In the genomic region with DNA sequence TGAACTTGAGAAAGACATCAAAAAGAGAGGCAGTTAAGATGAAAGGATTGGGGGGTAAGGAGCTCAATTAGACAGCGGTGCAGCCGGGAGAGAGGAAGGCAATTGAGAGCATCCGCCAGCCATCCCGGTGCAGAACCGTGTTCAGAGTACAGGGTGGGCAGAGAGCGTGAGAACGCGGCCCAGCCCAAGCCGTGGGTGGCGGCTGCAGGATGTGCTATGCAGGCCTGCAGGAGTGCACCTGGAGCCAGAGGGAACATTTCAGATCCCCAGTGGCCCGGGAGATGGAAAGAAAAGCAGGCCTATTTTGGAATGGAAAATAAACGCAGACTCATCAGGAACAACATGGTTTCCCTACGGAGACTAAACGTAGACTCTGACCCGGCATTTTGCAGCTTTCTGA, we compare ENCODE assay signal across 29 mouse cellular contexts.
A peak's percentile ranks its signal among the peaks of the same experiment; 100 is the strongest.
DNase-seq lines count a peak whose midpoint lies in the region; TF ChIP-seq lines count a peak whose summit lies in the region.
"Had no signal": no experiment of that assay in that cellular context is flagged by ENCODE, and none has a peak within 500 bp of the region (broad histone marks: within the 10 kb centered on the region; RNA-seq: fewer than 3 reads in every experiment).

No protein-coding gene starts in this region.

- peak overlapping the region; percentile 78 for H3K27ac ChIP-seq in gastrocnemius, adult 2 months
- peak overlapping the region; percentile 56; the same call in 1 of the 2 replicates for H3K27ac ChIP-seq in left cerebral cortex, adult 2 months
- H3K27ac ChIP-seq: embryonic facial prominence, embryonic 15.5 days; forebrain, embryonic 12.5 days; intestine, embryonic 15.5 days; liver, embryonic 14.5 days; neural tube, embryonic 15.5 days; stomach, postnatal 0 days had no signal

- peak; percentile 39 for DNase-seq in gastrocnemius, adult 2 months
- no peak for DNase-seq in gastrocnemius, postnatal 10 days
- peak; percentile 28 for DNase-seq in heart, postnatal 25 days (ENCODE audit: low spot score)
- no peak for DNase-seq in heart, adult 8-10 months (ENCODE audit: low spot score)
- DNase-seq in left cerebral cortex, adult 2 months (ENCODE audit: extremely low spot score in 1 of 2, low spot score in 2 of 2) = no peak
- DNase-seq in left cerebral cortex, postnatal 25 days (ENCODE audit: low spot score in 2 of 2) = no peak
- peak; percentile 22 for DNase-seq in ZHBTc4 (ENCODE audit: low read depth, low spot score)
- no peak for DNase-seq in spleen, postnatal 36 days (ENCODE audit: low spot score in 2 of 2)
- DNase-seq: adrenal gland, postnatal 10 days; cerebellum, adult 11-12 months; cerebellum, adult 9-11 months; forebrain, postnatal 0 days; kidney, adult 9 months; kidney, postnatal 25 days; layer of hippocampus, postnatal 36 days; liver; lung, adult 2 months; lung, postnatal 10 days; retina, postnatal 1 day; spleen, adult 18-20 months; thymus, adult 18-20 months; thymus, postnatal 36 days had no signal

- peak overlapping the region; percentile 21; the same call in 1 of the 2 replicates for H3K4me3 ChIP-seq in gastrocnemius, adult 2 months
- no peak overlapping the region for H3K4me3 ChIP-seq in left cerebral cortex, adult 2 months
- H3K4me3 ChIP-seq: embryonic facial prominence, embryonic 15.5 days; forebrain, embryonic 12.5 days; heart, embryonic 12.5 days; intestine, embryonic 15.5 days; neural tube, embryonic 15.5 days had no signal

- no peak for TF ChIP-seq CTCF in gastrocnemius, adult 2 months (IDR thresholded peaks at IDR 0.05)
- no peak for TF ChIP-seq CTCF in left cerebral cortex, adult 2 months (IDR thresholded peaks at IDR 0.05)

- intact Hi-C loops in gastrocnemius, adult 2 months (cut with DNase I) = no loop called here
- intact Hi-C loops in heart, postnatal 25 days (cut with DNase I) = loop anchor here (2.0 to 5.0 kb wide), 2 partner anchors 39 to 98 kb away; no protein-coding TSS in a partner anchor
- intact Hi-C loops in left cerebral cortex, adult 2 months (cut with DNase I) = loop anchor here (5.0 kb wide), 2 partner anchors 57 to 152 kb away; no protein-coding TSS in a partner anchor
- intact Hi-C loops in left cerebral cortex, postnatal 25 days (cut with DNase I) = no loop called here

Comparison
In these comparisons a context has a peak if more than half of its experiments do, and no peak if none do; other contexts are left out.
1. DNase-seq: peak in gastrocnemius, adult 2 months (single experiment), heart, postnatal 25 days (single experiment) and ZHBTc4 (single experiment); none in gastrocnemius, postnatal 10 days (single experiment), heart, adult 8-10 months (single experiment), left cerebral cortex, adult 2 months (0 of 2), left cerebral cortex, postnatal 25 days (0 of 2) and spleen, postnatal 36 days (0 of 2).
2. intact Hi-C loops: an anchor here in heart, postnatal 25 days (2.0 to 5.0 kb wide) and left cerebral cortex, adult 2 months (5.0 kb wide); none called in gastrocnemius, adult 2 months and left cerebral cortex, postnatal 25 days.